Comparison of ENCODE assay signal across 8 mouse cellular contexts in genomic region chr1:171280916-171281527, GRCm38 (mm10). TPM values are rescaled to one million over a fixed set of nuclear protein-coding genes. Genes with fewer than 3 reads are reported as not detected.
DNase-seq lines count a peak whose midpoint lies in the region; ATAC-seq and TF ChIP-seq lines count a peak whose summit lies in the region.

Ppox (minus strand) TSS chr1:171281186.

- TF ChIP-seq CTCF in bone marrow, adult 2 months (IDR thresholded peaks at IDR 0.05; ENCODE audit: control insufficient read depth, insufficient read depth, low read length) = peak; percentile 14; the same call in 1 of the 2 replicates

- peak; percentile 99 for DNase-seq in 416B (ENCODE audit: low read depth)
- DNase-seq in heart, adult 9 months (ENCODE audit: low spot score in 2 of 2) = peak; percentile 95 to 98
- peak; percentile 83 to 84 for DNase-seq in monocyte, adult 2 months (ENCODE audit: low read depth in 1 of 2, low spot score in 2 of 2)
- peak; percentile 93 to 96 for DNase-seq in spleen, postnatal 36 days (ENCODE audit: low spot score in 2 of 2)

- no peaks in the 10 kb centered on the region for H3K9me3 ChIP-seq in embryonic facial prominence, embryonic 15.5 days (replicated peaks)
- H3K9me3 ChIP-seq in kidney, embryonic 14.5 days (ENCODE audit: control insufficient read depth, low read length) = no peaks in the 10 kb centered on the region
- no peaks in the 10 kb centered on the region for H3K9me3 ChIP-seq in limb, embryonic 15.5 days

- no peaks in the 10 kb centered on the region for H3K27me3 ChIP-seq in embryonic facial prominence, embryonic 15.5 days
- no peaks in the 10 kb centered on the region for H3K27me3 ChIP-seq in kidney, embryonic 14.5 days (ENCODE audit: control insufficient read depth, insufficient read depth, low read length)
- no peaks in the 10 kb centered on the region for H3K27me3 ChIP-seq in limb, embryonic 15.5 days

- H3K36me3 ChIP-seq in embryonic facial prominence, embryonic 15.5 days = peaks cover 63% of the 10 kb centered on the region
- peaks cover 58% of the 10 kb centered on the region for H3K36me3 ChIP-seq in kidney, embryonic 14.5 days (ENCODE audit: control insufficient read depth, insufficient read depth, low read length)
- H3K36me3 ChIP-seq in limb, embryonic 15.5 days = peaks cover 66% of the 10 kb centered on the region

- WGBS in bone marrow, adult 2 months = under 1% methylated on average over 26 of the region's 26 CpGs
- 0% methylated on average over 26 of the region's 26 CpGs for WGBS in embryonic facial prominence, embryonic 15.5 days
- under 1% methylated on average over 26 of the region's 26 CpGs for WGBS in kidney, embryonic 14.5 days
- under 1% methylated on average over 26 of the region's 26 CpGs for WGBS in limb, embryonic 15.5 days

- H3K27ac ChIP-seq in bone marrow, adult 2 months (ENCODE audit: control insufficient read depth, insufficient read depth, low read depth, low read length, poor library complexity) = peak within 1 kb of the TSS; percentile 85
- peak within 1 kb of the TSS; percentile 93 for H3K27ac ChIP-seq in embryonic facial prominence, embryonic 15.5 days (replicated peaks)
- peak within 1 kb of the TSS; percentile 87 for H3K27ac ChIP-seq in kidney, embryonic 14.5 days (ENCODE audit: low read depth, low read length)
- H3K27ac ChIP-seq in limb, embryonic 15.5 days = peak within 1 kb of the TSS; percentile 91

- H3K4me3 ChIP-seq in bone marrow, adult 2 months (replicated peaks; ENCODE audit: control insufficient read depth, low read depth, low read length) = peak within 1 kb of the TSS; percentile 70
- peak within 1 kb of the TSS; percentile 72 for H3K4me3 ChIP-seq in embryonic facial prominence, embryonic 15.5 days (replicated peaks)
- peak within 1 kb of the TSS; percentile 57 for H3K4me3 ChIP-seq in kidney, embryonic 14.5 days (ENCODE audit: low read length)
- peak within 1 kb of the TSS; percentile 70 for H3K4me3 ChIP-seq in limb, embryonic 15.5 days

- TF ChIP-seq POLR2A in bone marrow, adult 2 months (IDR thresholded peaks at IDR 0.05; ENCODE audit: borderline replicate concordance, control insufficient read depth, low read depth, low read length) = 0 out of 2 replicates have a peak, but pooled peaks have one; percentile 13

- H3K4me1 ChIP-seq in bone marrow, adult 2 months (ENCODE audit: control insufficient read depth, insufficient read depth, low read length) = peaks cover 1% of the 10 kb centered on the region; the same call in 1 of the 2 replicates
- peaks cover 25% of the 10 kb centered on the region for H3K4me1 ChIP-seq in embryonic facial prominence, embryonic 15.5 days
- H3K4me1 ChIP-seq in kidney, embryonic 14.5 days (ENCODE audit: control insufficient read depth, insufficient read depth, low read length) = peaks cover 13% of the 10 kb centered on the region; the same call in 1 of the 2 replicates
- peaks cover 33% of the 10 kb centered on the region for H3K4me1 ChIP-seq in limb, embryonic 15.5 days

- peak within 1 kb of the TSS; percentile 72 for H3K9ac ChIP-seq in embryonic facial prominence, embryonic 15.5 days
- H3K9ac ChIP-seq in kidney, embryonic 14.5 days (ENCODE audit: low read depth, low read length) = peak within 1 kb of the TSS; percentile 65
- peak within 1 kb of the TSS; percentile 69 for H3K9ac ChIP-seq in limb, embryonic 15.5 days

- peak; percentile 96 for ATAC-seq in embryonic facial prominence, embryonic 15.5 days (ENCODE audit: insufficient number of reproducible peaks, low FRiP score, low TSS enrichment, low read depth)
- peak; percentile 97 for ATAC-seq in kidney, embryonic 14.5 days (ENCODE audit: low FRiP score, low TSS enrichment)
- ATAC-seq in limb, embryonic 15.5 days (ENCODE audit: insufficient number of reproducible peaks, low FRiP score, low TSS enrichment, low read depth) = peak; percentile 95

- H3K4me2 ChIP-seq in embryonic facial prominence, embryonic 15.5 days (replicated peaks) = peak within 1 kb of the TSS; percentile 84
- H3K4me2 ChIP-seq in kidney, embryonic 14.5 days (replicated peaks; ENCODE audit: low read depth, low read length) = peak within 1 kb of the TSS; percentile 52
- H3K4me2 ChIP-seq in limb, embryonic 15.5 days = peak within 1 kb of the TSS; percentile 84

RNA-seq across cellular contexts. Expression of gene Ppox, which starts in this region (rescaled TPM):
- polyA plus RNA-seq in bone marrow, adult 2 months (2011; ENCODE audit: insufficient read depth, insufficient read length, low replicate concordance, missing spikeins) = 197 and 282 TPM in 2 replicates
- 56.9 and 58.2 TPM in 2 replicates for polyA plus RNA-seq in embryonic facial prominence, embryonic 15.5 days (2015; fragmentation: Nextera tagmentation; extraction: Ambion mirVana)
- 43.7 and 58.1 TPM in 2 replicates for polyA plus RNA-seq in kidney, embryonic 14.5 days (2014; fragmentation: Nextera tagmentation; extraction: Ambion mirVana)
- polyA plus RNA-seq in limb, embryonic 15.5 days (2015; fragmentation: Nextera tagmentation; extraction: Ambion mirVana) = 44.7 and 49.5 TPM in 2 replicates

Comparison
In these comparisons a context has a peak if more than half of its experiments do, and no peak if none do; other contexts are left out.
1. Peak in every context shown above with its lines: DNase-seq, ATAC-seq, H3K4me3 ChIP-seq and H3K27ac ChIP-seq.